Mouse (Mus musculus) adrenal gland, postnatal 10 days (tissue): ENCODE data around the gene Etfdh. TPM values are rescaled to one million over a fixed set of nuclear protein-coding genes. Genes with fewer than 3 reads are reported as not detected.

ENCODE experiments used
- DNase-seq: peaks from one replicate; pipeline ENCODE4 v3.0.0; 2021; ENCODE audit warnings: mixed read lengths
- long read RNA-seq, 2 experiments: library from polyadenylated mRNA; stranded (forward); transcript quantifications; one replicate each; pipeline ENCODE4 v2.0.0; 2021
- total RNA-seq, 2 experiments: library from RNA; stranded (reverse); gene quantifications; 2 replicates each; pipeline ENCODE4 v1.2.3; 2021

Gene Etfdh
- 100 to 1,000 TPM; 567 to 579 TPM for total RNA-seq
- long read RNA-seq, experiment 1, transcript Etfdh-201 (13 exons, 2,377 nt), result major isoform, 651 of 722 reads
- long read RNA-seq, experiment 1, partial matches to known transcripts, result 57 of 722 reads
- long read RNA-seq, experiment 1, other reads (novel, unspliced or antisense), result 14 of 722 reads
- long read RNA-seq, experiment 2, transcript Etfdh-201 (13 exons, 2,377 nt), result major isoform, 390 of 435 reads
- long read RNA-seq, experiment 2, partial matches to known transcripts, result 33 of 435 reads
- long read RNA-seq, experiment 2, other reads (novel, unspliced or antisense), result 9 of 435 reads

DNA sequence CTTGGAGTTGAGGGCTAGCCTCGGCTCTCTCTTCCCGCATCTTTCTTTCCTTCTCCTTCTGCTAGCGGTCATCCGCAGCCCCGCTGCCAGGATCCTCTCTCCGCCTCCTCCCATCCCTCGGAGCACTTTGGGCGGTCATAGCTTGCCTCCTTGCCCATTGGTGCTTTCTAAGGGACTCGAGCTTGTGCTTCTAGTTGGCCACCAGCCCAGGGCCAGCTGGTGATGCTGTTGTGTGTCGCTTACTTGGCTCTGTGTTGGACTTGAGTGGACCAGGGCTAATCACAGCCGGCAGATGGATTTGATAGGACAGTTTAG, at the start of gene Etfdh:
TSS of gene Etfdh (minus strand) at position 85 of the 315 bp plus-strand sequence.
- peak; percentile 81 for DNase-seq

DNA sequence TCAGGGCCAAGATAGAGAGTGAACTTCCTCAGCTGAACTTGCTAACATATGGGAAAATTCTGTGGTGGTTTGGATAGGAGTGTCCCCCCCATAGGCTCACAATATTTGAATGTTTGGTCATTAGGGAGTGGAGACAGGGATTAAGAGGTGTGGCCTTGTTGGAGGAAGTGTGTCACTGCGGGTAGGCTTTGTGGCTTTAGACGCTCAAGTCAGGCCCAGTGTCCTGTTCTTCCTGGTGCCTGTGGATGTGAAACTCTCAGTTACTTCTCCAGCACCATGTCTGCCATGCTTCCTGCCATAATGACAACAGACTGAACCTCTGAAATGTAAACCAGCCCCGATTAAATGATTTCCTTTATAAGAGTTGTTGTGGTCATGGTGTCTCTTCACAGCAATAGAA, 47.1 kb upstream of the Etfdh start:
- DNase-seq, result no peak

DNA sequence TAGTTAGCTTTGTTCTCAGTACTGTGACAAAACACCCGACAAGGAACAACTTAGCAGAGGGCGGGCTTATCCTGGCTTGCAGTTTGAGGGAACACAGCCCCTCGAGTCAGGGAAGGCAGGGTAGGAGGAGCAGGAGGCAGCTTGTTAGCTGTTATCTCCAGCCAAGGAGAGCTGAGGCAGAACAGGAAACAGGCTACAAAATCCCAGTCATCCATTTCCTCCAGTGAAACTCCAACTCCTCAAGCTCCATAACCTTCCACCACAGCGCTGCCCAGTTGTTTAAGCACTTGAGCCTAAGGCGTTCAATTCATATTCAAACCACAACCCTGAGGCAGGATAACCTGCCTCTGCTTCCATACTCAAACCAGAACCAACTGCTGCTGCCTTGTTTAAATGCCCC, 45.3 kb upstream of the Etfdh start:
- DNase-seq, result no peak

DNA sequence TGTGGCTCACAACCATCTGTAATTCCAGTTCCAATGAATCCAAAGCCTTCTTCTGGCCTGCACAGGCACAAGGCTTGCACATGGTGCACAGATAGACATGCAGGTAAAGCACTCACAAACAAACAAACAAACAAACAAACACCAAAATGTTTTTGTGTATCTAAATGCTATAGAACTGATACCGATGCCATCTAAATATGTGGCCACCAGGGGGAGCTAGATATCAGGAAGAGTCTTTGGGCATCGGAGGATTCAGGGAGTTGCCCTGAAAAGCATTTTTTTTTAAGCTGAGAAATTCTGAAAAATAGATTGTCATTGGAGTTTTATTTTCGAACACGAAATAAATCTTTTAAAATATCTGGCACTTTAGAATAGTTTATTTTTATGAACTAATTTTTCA, 43.8 kb upstream of the Etfdh start:
- DNase-seq, result peak; percentile 79

DNA sequence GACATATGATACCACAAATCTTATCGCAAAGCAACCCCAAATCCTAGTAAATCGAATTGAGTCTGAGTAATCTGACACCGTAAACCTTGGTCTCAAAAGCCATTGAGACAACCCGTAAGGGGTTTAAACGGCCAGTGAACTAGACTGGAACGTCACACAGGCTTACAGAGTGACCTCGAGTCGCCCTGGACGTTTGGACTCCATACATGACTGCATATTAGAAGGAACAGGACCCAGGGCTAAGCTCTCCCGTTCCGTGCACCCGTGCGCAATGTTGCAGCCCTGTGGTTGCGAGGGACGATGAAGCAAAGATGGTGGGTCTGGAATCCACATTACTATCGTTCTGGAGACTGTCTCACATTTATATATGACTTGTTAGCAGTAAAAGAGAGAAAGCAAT, 42.9 kb upstream of the Etfdh start:
- no peak for DNase-seq

DNA sequence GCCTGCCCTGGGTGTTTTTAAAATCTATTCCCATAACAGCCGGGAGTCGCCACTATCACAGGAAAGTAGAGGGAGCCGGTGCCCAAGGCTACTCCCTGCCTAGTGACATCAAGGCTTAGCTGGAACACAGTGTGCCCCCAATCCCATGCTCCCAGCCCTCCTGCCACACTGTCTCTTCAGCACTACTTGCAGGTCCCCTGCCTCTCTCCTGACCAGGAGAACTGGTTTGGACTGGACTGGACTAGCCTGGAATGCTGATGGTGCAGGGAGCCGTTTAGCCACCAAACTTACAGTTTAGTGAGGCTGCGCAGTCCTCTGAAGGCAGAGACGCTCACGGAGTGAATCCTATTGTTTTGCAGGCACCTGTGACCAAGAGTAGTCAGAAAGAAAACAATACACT, 41.3 kb upstream of the Etfdh start:
- no peak for DNase-seq

DNA sequence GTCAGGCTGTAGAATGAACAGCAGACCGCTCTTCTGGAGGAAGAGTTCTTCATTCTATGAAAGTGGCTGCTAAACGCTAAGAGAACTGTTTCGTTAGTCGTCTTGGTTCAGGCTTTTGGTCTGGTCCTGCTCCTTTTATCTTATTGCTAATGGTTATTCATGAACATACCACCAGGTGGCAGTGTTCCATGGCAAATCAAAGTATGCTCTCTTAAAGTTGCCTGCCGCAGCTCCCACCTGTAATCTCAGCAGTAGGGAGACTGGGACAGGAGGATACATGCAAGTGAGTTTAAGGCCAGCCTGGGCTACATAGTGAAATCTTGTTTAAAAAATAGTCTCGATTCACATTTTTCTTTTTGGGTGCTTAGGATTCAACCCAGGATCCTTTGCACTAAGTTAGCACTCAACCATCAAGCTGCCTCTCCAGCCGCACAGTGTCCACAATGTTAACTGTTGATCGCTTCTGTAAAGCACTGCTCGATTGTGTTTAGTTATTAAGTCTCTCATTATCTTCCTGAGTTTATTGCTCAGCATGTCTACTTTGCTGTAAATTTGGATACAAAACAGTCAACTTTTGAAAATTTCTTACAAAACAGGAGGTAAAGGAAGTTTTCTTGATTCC, 35.6 kb upstream of the Etfdh start:
- peak; percentile 60 for DNase-seq

DNA sequence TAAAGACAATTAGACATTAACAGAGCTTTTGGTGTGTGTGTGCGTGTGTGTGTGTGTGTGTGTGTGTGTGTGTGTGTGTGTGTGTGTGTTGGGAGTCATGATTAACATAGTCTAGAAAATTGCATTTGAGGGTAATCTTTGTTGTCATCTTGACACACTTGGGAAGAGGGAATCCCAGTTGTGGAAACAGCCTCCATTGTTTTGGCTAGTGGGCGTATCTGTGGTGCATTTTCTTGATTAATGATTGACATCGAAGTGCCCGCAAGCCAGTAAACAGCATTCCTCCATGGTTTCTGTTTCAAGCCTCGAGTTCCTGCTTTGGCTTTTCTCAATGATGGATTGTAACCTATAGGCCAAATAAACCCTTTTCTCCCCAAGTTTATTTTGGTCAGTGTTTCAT, 27.4 kb upstream of the Etfdh start:
- no peak for DNase-seq

DNA sequence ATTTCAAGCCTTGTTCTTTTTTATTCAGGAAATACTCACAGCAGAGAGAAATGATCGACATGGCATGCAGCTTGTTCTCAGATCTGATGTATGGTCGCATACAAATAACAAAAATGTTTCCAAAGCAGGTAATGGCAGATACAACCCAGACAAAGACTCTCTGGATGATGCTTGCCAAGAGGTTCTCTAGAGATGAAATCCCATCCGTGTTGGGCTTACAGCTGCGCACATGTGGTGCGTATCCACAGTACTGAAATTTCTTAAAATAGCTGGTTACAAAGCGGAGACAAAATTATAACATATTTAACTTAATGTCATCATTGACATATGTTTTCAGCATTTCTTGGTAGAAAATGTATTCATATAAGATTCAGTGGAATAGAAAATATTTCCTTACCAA, 22.8 kb upstream of the Etfdh start:
- DNase-seq, result no peak

DNA sequence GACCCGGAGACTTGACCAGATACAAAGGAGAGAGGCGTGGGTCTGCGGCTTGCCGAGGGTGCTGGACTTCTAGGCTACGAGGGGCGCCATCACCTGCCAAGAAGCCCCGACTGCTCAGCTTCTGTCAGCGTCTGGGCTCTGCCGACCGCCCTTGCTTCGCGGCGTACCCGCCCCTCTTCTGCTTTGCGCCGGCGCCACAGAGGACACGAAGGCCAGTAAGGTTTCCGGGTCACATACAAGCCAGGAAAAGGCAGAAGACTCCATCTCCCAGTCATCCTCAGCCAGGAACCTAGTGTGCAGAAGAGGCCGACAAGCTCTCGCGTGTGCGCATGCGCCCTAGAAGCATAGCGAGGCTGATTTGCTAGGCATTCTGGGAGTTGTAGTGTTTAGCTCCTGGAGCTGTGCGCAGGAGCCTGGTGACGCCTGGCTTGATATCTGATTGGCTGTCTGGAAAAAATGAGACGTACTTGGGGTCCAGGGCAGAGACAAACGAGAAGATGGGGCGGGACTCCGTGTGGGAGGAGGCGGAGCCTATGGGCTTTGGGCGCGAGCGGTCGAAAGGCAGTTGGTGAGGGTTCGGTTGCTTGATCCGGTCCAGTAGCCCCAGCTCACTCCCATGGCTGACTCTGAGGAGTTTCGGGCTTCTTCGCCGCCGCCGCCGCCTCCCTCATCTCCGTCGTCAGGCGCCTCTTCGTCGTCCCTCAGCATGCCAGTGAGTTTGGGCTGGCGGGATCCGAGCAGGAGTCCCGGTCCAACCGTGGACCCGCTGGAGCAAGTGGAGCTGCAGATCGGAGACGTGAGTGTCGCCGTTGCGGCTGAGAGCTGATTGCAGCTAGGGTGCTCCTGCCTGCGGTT, 512 bp downstream of the Etfdh start, which contains the start of gene 4930579G24Rik:
TSS of gene 4930579G24Rik (plus strand) at position 519 of the 855 bp plus-strand sequence.
- peak; percentile 94 for DNase-seq

DNA sequence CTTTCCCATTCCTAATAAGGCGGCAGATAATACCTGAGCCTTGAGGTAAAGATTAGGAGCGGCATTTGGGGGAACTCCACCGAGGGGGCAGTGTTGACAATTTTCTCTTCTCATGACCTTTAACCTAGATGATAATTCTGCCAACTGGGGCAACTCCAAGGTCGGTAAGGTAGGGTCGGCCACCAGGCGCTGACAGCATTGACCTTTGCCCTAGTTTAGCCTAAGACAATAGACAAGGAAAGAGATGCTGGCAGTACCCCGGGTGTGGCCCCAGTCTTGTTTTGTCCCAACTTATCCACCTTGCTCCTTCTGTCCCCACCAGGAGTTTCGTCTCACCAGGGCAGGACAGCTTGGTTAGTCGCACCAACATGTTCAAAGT, 1.1 kb downstream of the Etfdh start:
- no peak for DNase-seq

DNA sequence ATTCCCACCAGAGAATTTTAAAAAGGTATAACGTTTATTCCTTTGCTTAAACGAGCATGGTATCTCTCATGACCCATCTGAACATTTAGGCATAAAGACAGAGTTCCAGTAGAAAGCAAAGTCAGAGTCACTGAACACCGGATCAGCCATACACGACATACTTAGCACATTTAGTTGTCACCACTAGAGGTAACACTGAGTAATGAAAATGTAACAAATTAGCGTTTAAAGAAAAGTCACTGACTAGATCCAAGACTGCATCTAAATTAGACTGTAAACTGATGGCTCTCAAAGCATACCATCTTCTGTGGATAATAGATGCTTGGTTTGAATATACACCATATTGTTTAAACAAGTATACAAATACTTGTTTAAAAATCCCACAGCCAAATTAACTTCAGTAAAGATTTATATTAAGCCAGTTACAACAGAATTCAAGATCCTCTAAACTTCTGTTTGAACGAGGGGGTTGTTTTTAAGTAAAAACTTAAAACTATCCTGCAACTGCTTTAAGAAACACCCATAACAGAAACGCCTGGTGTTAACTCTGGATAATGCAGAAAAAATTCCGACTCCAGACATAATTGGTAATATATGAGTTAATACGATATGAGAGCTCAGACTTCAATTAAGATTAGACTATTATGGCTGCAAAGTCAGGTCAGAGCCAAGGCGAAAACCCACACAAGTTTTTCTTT, 1.7 kb downstream of the Etfdh start:
- DNase-seq, result no peak

DNA sequence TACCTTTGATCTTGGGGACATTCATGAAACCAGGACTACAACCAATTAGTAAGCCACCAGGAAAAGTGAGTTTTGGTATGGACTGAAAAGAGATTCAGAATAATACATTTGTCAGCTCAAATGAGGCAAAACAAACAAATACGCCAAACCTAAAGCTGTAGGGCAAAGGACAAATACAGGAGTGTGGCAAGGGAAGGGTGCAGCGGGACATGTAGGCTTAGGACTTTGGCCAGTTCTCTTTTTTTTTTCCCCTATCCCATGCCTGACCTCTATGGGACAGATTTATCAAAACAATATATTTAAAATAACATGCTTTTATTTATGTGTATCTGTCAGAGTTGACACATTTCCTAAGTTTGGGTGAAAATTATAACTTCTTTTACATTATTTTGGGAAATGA, 19.4 kb downstream of the Etfdh start:
- no peak for DNase-seq

DNA sequence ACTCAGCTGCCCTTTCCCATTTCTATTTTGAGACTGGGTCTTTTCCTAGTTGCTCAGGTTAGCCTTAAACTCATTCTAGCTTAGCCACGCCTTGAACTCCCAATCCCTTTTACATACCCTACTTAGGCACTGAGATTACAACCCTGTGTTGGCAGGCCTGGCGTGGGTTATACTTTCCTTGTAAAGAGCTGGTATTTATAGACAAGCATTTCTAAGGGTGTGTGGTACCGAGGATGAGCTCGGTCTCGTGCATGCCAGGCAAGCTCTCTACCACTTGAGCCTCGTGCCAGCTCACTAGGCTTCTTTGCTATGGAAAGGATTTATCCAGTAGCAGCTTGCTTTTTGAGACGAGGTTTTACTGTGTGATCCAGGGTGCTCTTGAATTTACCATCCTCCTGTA, 33.8 kb downstream of the Etfdh start:
- DNase-seq, result no peak

DNA sequence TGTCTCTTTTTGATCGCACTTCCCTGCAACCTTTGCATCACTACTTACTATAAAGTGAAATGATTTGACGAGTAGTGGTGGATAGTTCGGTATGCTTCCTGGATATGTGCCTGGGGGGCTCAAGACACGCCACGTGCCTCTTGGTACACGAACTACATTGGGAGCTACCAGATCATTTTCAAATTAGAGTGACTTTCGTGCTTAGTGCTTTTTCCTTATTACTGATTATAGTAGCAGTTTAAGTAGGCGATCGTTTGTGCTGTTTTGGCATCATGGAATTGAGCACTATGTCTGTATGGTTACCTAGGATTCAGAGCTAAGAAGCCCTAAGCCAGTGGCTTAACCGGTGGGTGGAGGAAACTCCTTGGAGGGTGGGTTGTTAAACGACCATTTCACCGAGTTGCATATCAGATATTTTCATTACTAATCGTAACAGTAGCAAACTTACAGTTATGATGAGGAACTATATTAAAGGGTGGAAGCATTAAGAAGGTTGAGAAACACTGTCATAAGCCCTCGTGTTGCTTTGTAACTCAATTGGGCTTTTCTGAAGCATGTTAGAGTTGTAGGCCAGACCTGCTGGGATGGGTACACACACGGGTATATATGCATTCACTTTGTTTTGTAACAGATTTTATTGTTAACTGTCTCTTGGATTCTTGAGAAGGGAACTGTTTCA, 37.4 kb downstream of the Etfdh start:
- DNase-seq, result no peak

DNA sequence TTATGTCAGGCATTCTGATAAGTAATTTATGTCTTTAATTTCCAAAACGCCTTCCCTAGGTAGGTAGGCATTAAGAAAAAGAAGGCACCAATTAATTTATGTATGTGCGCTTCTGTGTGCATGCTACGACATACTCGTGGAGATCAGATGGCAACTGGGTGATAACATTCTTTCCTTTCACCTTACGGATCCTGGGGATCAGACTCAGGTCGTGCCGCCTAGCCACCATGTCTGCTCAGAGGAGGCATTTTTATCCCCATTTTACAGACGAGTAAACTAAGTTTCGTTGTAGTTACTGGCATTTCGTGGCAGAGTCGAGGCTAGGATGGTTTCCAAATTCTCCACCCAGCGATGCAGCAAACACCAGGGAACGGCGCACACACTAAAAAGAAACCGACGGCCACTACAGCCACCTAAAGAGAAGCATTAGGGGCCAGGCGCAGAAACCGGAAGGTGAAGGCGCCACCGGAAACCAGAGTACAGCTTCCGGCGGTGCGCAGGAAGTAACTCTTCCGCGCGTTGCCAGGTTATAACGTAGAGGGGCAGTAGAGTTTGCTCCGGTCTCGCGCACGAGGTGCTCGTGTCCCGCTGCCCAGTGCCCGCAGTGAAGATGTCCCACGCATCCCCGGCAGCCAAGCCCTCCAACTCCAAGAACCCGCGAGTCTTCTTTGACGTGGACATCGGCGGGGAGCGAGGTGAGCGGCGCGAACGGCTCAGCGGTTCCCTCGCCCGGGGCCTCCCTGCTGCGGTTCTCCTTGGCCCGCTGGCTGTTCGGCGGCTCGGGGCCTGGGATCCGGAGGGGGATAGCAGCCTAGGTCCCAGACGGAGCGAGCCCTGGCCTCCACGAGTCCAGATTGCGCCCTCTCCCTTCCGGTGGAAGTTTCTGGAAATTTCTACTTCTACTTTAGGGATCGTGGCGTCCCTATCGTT, 38.2 kb downstream of the Etfdh start, which contains the start of gene Ppid:
TSS of gene Ppid (plus strand) at position 480 of the 930 bp plus-strand sequence.
- DNase-seq, result peak; percentile 85

DNA sequence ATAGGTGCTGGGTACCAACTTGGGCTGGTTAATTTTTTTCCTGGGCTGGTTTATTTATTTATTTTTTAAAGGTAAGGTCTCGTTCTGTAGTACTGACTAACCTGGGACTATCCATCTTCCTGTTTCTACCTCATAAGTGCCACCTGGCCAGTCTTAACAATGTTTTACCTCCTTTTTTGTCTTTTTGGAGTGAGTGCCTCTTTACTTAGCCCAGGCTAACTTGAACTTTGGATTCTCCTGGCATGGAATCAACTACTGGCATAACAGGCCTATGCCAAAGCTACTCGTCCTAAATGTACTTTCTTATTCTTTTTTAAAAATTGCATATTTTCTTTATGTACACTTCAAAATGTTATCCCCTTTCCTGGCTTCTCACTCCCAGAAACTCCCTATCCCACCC, 39.6 kb downstream of the Etfdh start:
- DNase-seq, result no peak

DNA sequence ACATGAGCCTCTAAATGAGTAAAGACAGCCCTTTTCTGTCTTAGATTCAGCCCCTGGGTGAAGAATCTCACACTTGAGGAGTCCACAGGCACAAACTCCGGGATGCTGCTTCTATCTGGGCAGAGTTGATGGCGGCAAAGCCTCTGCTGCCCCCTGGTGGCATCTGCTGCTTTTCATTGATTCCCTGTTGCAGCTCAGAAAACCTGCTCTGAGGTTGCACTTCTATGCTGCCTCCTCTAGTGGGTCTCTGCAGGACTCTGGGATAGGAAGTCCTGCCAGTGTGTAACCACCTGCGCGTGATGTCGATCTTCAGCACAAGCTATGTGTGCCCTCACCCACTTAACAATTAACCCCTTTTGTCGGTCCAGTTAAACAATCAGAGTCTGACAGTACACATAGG, 42.5 kb downstream of the Etfdh start:
- DNase-seq, result peak; percentile 94

DNA sequence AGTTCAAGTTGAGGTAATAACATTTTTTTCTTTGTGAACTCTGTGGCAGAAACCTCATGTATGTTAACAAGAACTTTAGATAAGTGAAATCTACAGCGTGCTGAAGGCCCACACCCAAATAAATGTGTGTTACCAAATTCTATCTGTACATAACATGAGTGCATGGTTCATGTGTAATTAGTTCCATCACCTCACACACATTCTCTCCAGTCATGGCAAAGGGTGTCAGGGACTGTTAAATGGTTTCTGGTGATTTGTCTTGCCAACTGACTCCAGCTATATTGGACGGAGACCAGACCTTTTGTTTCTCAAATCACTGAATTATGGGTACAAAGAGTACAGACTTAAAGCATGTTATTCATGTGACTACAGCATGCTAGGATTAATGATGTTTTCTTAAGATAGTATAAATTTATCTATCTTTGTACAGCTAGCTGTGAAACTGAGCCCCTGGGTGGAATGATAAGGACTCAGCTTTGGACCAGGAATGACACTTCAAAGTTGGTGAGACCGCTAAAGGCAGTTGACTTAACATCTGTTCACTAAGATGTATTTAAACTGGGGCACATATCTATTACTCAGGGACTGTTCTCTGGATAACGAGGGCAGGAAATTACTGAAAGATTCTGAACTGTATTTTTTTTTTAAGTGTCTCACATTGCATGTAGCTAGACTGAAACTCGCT, 49.3 kb downstream of the Etfdh start:
- no peak for DNase-seq

DNA sequence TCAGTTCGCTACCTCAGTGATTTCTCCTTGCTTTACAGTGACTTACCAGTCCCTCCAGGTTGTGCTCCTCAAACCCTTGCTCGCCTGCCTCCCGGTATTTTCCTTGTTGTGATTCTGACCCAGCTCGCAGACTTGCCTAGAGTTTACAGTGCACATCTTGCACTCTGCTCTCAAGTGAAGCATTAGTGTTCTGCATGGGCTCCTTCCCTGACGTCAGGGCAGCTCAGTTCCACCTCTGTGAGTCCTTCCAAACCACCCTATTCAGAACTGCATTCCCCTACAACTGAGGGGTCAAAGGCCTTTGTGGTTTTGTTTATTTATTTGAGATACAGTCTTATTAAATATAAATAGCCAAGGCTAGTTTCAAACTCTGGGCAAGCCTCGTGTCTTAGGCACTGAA, 51.1 kb downstream of the Etfdh start:
- no peak for DNase-seq
